22 mouse cellular contexts compared by ENCODE assay signal in the genomic region with DNA sequence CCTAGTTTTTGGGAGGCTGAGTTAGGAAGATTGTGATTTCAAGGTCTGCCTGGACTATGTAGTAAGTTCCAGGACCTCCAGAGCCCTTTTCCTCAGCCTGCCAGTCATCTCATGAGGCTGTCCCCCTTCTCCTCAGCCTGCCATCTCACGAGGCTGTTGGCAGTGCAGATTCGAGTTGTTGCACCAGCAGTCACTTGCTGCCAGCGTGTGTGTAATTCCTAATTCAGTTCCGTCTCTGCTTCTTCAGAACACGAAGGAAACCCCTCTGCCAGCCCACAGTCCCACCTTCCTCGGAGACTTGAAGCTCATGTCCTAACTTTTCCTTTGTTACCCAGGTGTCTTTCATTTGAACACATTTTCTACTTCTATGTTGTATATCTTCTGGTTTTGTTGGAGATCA. TPM values are rescaled to one million over a fixed set of nuclear protein-coding genes. Genes with fewer than 3 reads are reported as not detected.
DNase-seq lines count a peak whose midpoint lies in the region; ATAC-seq and TF ChIP-seq lines count a peak whose summit lies in the region.
"Had no signal": no experiment of that assay in that cellular context is flagged by ENCODE, and none has a peak within 500 bp of the region (broad histone marks: within the 10 kb centered on the region; RNA-seq: fewer than 3 reads in every experiment).

No protein-coding gene starts in this region.

- H3K9me3 ChIP-seq in kidney, embryonic 15.5 days (replicated peaks) = no peaks in the 10 kb centered on the region
- H3K9me3 ChIP-seq: embryonic facial prominence, embryonic 15.5 days; forebrain, embryonic 10.5 days; hindbrain, embryonic 12.5 days had no signal

- 0 out of 2 replicates have a peak, but pooled peaks cover 3% of the 10 kb centered on the region for H3K36me3 ChIP-seq in kidney, embryonic 15.5 days
- H3K36me3 ChIP-seq: embryonic facial prominence, embryonic 15.5 days; hindbrain, embryonic 12.5 days had no signal

- no peak for TF ChIP-seq CTCF in gastrocnemius, adult 2 months (IDR thresholded peaks at IDR 0.05)
- TF ChIP-seq CTCF in olfactory bulb, adult 2 months (IDR thresholded peaks at IDR 0.05; ENCODE audit: insufficient read depth, low read depth, low read length) = no peak

- intact Hi-C loops in gastrocnemius, adult 2 months (cut with DNase I) = no loop called here
- intact Hi-C loops in left cerebral cortex, postnatal 4 days (cut with DNase I) = no loop called here

- ATAC-seq in kidney, embryonic 15.5 days (replicated peaks; ENCODE audit: low FRiP score) = no peak
- ATAC-seq: forebrain, embryonic 14.5 days; hindbrain, embryonic 16.5 days; inflammation-experienced regulatory T-cells, adult 6 months had no signal

- DNase-seq in gastrocnemius, adult 2 months = peak; percentile 23
- no peak for DNase-seq in gastrocnemius, adult 8-10 months (ENCODE audit: low spot score in 2 of 2)
- no peak for DNase-seq in kidney, postnatal 25 days
- peak; percentile 4 for DNase-seq in left cerebral cortex, postnatal 4 days
- no peak for DNase-seq in left cerebral cortex, adult 8-10 months (ENCODE audit: low spot score in 2 of 2)
- DNase-seq: adrenal gland, adult 8-10 months; cerebellum, adult 18-20 months; cerebellum, postnatal 14 days; embryo, embryonic 11 days; gastrocnemius, postnatal 10 days; heart, postnatal 10 days; heart, postnatal 4 days had no signal

- no peak overlapping the region for H3K4me2 ChIP-seq in kidney, embryonic 15.5 days
- H3K4me2 ChIP-seq: embryonic facial prominence, embryonic 15.5 days; hindbrain, embryonic 12.5 days had no signal

- H3K9ac ChIP-seq in kidney, embryonic 15.5 days = no peak overlapping the region
- H3K9ac ChIP-seq: embryonic facial prominence, embryonic 15.5 days; hindbrain, embryonic 12.5 days had no signal

- no peak overlapping the region for H3K4me3 ChIP-seq in gastrocnemius, adult 2 months
- H3K4me3 ChIP-seq in kidney, embryonic 15.5 days (replicated peaks) = no peak overlapping the region
- H3K4me3 ChIP-seq in olfactory bulb, adult 2 months (ENCODE audit: insufficient read depth, low read depth, low read length) = no peak overlapping the region
- H3K4me3 ChIP-seq: embryonic facial prominence, embryonic 15.5 days; erythroblast, embryonic 14.5 days; forebrain, embryonic 10.5 days; heart, adult 2 months; hindbrain, embryonic 12.5 days had no signal

- no peaks in the 10 kb centered on the region for H3K27me3 ChIP-seq in kidney, embryonic 15.5 days
- H3K27me3 ChIP-seq: embryonic facial prominence, embryonic 15.5 days; hindbrain, embryonic 12.5 days had no signal

- WGBS in kidney, embryonic 15.5 days = 76% methylated on average over 6 of the region's 6 CpGs
- 45% methylated on average over 6 of the region's 6 CpGs for WGBS in olfactory bulb, adult 2 months

- peaks cover 16% of the 10 kb centered on the region for H3K4me1 ChIP-seq in kidney, embryonic 15.5 days
- peaks cover 4% of the 10 kb centered on the region for H3K4me1 ChIP-seq in olfactory bulb, adult 2 months (ENCODE audit: control insufficient read depth, insufficient read depth, low read length)
- H3K4me1 ChIP-seq: forebrain, embryonic 10.5 days; hindbrain, embryonic 12.5 days had no signal

- peak overlapping the region; percentile 35; the same call in 1 of the 2 replicates for H3K27ac ChIP-seq in gastrocnemius, adult 2 months
- H3K27ac ChIP-seq in kidney, embryonic 15.5 days = peak overlapping the region; percentile 73
- peak overlapping the region; percentile 13; the same call in 1 of the 2 replicates for H3K27ac ChIP-seq in olfactory bulb, adult 2 months (ENCODE audit: insufficient read depth, low read depth, low read length)
- H3K27ac ChIP-seq: embryonic facial prominence, embryonic 15.5 days; forebrain, embryonic 10.5 days; heart, adult 2 months; hindbrain, embryonic 12.5 days had no signal

- TF ChIP-seq POLR2A in olfactory bulb, adult 2 months (IDR thresholded peaks at IDR 0.05; ENCODE audit: insufficient read depth, low read depth, low read length) = no peak

RNA-seq across cellular contexts. Expression of gene Fchsd2, which starts 38.6 kb away (rescaled TPM):
- total RNA-seq in gastrocnemius, adult 2 months (2021) = 1 to 10 TPM; 3.7 to 7.1 TPM
- 1 to 10 TPM; 4.2 to 5.5 (median 5.0) TPM for total RNA-seq in gastrocnemius, adult 8-10 months (2022)
- 25.7 and 27.1 TPM in 2 replicates for polyA plus RNA-seq in kidney, embryonic 15.5 days (2015; fragmentation: Nextera tagmentation; extraction: Ambion mirVana)
- 100 to 1,000 TPM; 107 to 122 TPM for total RNA-seq in left cerebral cortex, postnatal 4 days (2021)
- 10 to 100 TPM; 44.1 to 47.7 (median 46.5) TPM for total RNA-seq in left cerebral cortex, adult 8-10 months (2022)
- 68.2 TPM in 1 of 2 replicates, not detected in the other for polyA plus RNA-seq in olfactory bulb, adult 2 months (2012; ENCODE audit: insufficient read depth, insufficient read length, low replicate concordance, missing spikeins)

Comparison
In these comparisons a context has a peak if more than half of its experiments do, and no peak if none do; other contexts are left out.
1. DNase-seq: peak in gastrocnemius, adult 2 months (single experiment) and left cerebral cortex, postnatal 4 days (single experiment); none in gastrocnemius, adult 8-10 months (0 of 2), kidney, postnatal 25 days (0 of 2) and left cerebral cortex, adult 8-10 months (0 of 2).
2. H3K27ac ChIP-seq: peak in every context shown above with its lines; median percentile 73 in kidney, embryonic 15.5 days; 35 in gastrocnemius, adult 2 months; 13 in olfactory bulb, adult 2 months.
3. RNA of gene Fchsd2, which starts 38.6 kb away (total RNA-seq): 107 to 122 TPM in left cerebral cortex, postnatal 4 days and 44.1 to 47.7 TPM in left cerebral cortex, adult 8-10 months; 3.7 to 7.1 TPM in gastrocnemius, adult 2 months and 4.2 to 5.5 TPM in gastrocnemius, adult 8-10 months; every median in the first group is over 4 times any median in the second.